Mouse (Mus musculus) kidney, adult 8-10 months (tissue): ENCODE measurements at regions not wholly inside any gene's neighbourhood (a gene's known extent, or its start where the extent isn't known, plus 50 kb on each side); places are given as distances from the start of the nearest gene placed in this dataset.
A peak's percentile ranks its signal among the peaks of the same experiment; 100 is the strongest.

Experiments used
- DNase-seq, 2 experiments: peaks; one replicate each; pipeline ENCODE4 v3.0.0; 2022

- no peak for DNase-seq
Observed at GRCm38 (mm10) chr15:5646673-5647072, 402.7 kb upstream of the Ptger4 start.

DNA sequence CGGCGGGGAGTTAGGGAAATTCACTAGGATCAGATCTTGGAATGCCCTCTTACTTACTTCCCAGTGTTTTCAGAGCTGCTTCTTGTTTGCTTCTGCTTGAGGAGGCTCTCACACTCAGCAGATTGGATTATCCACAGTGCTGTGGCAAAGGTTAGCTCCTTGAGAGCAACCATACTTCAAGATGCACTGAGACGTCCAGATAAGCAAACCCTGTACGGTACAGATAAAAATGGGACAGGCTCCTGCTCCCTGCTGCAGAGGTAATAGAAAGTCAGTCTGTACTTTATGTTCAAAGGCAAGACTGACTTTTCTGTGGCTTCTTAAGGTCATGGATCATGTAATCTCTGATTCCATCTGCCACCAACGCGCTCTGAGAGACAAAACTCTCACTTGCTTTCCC, 414.8 kb upstream of the Ptger4 start:
- DNase-seq: no peak

GRCm38 (mm10) chr15:5660819-5661218, 416.8 kb upstream of the Ptger4 start:
- DNase-seq: peak in 1 of 2 experiments; percentile 2

DNA sequence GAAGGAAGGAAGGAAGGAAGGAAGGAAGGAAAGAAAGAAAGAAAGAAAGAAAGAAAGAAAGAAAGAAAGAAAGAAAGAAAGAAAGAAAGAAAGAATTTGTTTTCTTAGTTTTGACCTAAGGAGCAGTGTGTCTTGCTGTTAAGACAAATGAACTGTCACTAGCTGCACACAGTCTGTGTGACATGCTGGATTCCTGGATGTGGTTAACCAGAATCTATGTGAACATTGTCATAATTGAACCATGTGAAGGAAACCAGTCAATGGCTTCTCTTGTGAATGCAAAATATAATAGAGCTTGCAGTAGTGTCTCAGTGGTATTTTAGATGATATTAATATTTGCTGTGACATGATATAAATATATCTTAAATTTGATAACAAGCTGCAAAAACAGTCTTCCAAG, 427.8 kb upstream of the Ptger4 start:
- no peak for DNase-seq

- no peak for DNase-seq
Observed at GRCm38 (mm10) chr15:5676704-5677103, 432.7 kb upstream of the Ptger4 start.

DNA sequence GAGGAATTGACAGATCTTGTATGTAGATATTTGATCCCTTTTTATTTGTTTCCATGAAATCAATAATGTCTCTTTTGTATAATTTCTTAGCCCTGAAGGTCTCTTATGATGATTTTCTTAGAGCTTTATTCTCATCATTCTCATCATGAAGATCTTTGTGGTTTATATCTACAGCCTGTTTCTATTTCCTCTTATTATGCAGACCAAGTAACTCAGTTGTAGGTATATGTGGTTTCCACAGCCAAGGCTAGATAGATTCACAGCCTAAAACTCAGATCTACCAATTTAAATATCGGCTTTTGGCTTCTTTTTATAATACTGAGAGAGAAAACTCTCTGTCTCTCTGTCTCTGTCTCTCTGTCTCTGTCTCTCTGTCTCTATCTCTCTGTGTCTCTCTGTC, 449.8 kb upstream of the Ptger4 start:
- DNase-seq: no peak

- no peak for DNase-seq
Observed at GRCm38 (mm10) chr15:5695015-5695414, 451.0 kb upstream of the Ptger4 start.

DNA sequence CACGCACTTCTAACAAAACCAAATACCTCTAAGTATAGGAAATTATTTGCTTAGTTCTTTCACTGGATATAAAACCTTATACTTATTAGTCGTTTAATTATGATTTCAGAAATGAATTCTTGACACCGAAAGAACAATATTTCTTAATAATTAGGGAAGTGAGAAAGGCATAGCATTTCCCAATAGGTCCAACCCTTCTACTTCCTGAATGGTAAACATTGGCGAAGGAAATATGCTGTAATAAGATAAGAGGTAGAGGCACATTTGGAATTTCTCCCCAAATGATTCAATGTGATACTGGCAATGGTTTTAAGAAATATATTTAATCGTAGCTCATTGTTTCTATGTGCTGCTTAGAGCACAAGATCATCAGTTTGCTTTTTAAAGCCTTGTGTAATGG, 464.5 kb upstream of the Ptger4 start:
- no peak for DNase-seq

- no peak for DNase-seq
Observed at GRCm38 (mm10) chr15:5740658-5741057, 496.7 kb upstream of the Ptger4 start.

DNA sequence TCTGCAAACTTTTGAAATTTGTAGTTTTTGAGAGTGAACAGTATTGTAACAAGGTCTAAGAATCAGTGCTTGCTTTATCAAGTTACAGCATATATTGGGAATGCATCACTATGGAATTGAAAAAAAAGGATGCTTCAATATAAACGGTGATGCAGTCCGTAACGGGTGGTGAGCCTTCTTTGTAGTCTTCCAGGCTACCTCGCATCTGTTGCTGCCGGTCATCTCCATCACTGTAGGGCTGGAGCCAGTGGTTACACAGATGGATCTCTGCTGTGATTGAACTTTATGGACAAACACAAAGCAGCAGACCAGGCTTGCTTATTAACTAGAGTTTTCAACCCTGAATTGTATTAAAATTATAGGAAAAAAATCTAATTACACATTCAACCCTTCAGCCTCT, 499.9 kb upstream of the Ptger4 start:
- no peak for DNase-seq

DNA sequence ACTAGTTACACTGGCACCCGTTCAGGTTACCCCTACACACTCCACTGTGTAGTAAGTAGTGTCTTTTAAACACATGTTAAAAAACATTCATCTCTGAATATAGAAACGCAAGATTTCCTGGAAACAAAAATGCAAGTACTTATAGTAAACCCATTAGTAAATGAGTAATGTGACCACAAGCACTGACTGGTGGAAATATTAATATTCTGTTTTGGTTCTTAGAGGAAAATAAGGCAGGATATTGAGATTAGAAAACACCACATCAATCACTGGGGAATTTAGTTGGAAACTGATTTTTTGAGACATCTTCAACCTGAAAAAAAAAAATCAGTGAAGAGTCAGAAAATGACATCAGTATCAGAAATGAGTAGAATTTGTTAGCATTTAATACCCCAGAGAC, 514.7 kb upstream of the Ptger4 start:
- no peak for DNase-seq

DNA sequence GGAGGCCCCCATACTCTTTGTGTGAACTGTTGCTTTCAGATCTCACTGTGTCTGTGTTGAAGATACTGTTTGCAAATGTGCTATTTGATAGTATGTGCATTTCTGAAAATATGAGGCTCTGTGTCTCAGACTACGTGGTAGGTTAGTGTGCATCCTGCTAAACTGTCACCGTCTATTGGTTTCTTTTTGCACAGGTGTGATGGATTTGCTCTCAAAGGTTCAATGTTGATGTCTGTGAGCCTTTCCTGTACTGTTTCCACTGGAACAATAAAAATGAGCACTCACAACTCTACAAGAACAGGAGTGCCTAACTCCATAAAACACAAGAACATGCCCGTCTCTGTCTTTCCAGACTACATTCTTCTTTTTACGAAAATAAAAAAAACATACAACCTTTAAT, 518.2 kb upstream of the Ptger4 start:
- DNase-seq: no peak

DNA sequence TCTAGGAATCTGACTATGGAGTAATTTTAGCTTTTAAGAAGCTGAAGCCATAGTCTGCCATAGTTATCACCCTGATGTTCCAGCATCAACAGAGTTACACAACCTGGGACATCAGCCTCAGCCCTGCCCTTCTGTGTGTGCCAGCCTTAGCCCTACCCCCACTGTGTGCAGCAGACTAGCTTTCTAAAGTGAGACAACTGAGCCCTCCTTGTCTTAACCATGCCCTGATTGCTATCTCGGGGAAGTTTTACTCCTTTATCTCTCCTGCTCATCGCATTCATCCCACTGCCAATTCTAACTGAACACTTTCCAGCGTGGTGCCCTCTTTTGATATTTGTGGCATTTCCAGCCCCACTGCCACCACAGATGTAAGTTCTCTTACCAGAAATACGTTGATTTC, 522.5 kb upstream of the Dab2 start:
- DNase-seq: no peak

DNA sequence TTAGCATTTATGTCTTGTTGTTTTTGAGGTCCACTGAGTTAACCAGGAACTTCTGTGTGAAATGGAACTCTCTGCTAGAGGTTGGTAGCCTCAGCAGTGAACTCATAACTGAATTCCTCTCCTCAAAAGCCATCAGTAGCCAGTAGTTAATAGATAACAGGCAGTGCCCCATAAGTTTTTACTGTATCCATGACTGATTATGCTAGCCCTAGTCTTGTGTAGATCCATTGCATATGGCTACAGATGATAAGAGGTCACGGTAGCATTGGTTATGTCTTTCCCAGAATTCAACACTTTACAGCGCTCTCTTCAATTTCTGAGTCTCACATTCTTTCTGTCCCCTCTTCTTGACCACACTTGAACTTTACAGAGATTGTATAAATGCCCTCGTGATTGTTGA, 499.7 kb upstream of the Dab2 start:
- no peak for DNase-seq

DNA sequence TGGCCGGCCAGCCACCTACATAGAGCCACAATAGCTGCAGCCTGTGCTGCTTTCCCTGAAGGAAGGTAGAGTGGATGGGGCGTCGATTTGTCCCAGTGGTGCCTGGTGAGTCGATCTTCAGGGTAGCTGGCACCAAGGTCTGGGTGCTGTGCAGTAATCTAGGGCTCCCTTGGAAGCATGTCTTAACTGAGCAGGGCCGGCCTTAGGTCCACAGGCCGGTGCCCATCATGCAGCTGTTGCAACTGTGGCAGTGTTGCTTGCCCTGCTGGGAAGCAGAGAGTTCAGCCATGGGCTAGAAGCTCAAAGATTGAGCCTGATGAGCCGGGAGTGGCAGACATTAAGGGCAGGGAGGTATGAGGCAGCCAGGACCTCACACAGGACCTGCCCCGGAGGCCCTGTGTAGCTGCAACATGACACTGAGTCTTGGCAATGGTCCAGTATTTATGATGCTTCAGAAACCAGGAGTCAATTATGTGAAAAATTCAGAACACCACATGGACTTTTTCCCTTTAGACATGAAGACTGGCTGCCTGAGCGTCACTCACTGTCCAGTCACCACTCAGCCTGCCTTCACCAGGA, 488.3 kb upstream of the Dab2 start:
- DNase-seq: no peak

- no peak for DNase-seq
Observed at GRCm38 (mm10) chr15:5811958-5812357, 487.6 kb upstream of the Dab2 start.

DNA sequence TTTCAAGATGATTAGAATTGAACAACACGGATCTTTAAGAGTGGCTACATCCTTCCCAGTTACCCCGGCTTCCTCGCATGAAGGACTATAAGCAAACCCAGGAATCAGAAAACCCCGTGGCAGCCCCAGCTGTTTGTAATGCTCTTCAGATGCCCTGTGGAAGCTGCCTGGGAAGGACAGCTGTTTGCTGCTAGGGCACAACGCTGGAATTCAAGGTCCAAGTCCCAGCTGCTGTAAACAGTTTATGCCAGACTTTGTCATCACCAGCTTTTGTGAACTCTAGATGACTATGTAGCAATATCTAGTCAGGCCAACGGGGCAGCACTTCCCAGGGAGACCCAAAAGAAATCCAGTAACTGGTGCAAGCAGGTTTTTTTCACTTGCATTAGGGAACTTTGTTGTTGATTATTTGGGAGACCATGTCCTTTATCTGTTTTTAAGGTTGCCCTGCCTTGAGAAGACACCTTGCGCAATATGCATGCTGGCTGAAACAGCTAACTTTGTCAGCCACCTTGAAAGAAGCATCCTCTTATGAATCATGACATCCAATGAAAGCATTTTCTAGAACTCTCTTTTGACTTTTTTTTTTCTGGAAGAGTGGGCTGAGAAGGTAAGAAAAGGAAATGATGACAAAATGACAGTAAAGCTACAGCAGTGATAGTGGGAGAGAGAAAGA, 481.5 kb upstream of the Dab2 start:
- DNase-seq: no peak

DNA sequence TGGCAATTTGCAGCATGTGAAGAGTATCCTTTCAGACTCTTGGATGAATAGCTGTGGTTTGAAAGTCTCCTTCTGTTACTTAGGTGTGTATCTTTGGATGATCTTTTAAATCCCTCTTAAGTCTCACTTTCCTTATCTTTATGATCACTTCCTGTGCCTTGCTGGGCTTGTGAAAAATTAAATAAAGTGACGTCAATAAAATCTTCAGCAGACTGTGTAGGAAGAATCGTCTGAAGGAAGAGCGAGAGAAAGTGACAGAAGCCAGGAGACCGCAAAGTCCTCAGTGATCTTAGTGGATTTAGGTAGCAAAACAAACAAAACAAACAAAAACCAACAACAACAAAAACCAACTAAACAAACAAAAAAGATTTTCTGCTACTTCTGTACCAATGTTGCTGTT, 459.6 kb upstream of the Dab2 start:
- DNase-seq: no peak

DNA sequence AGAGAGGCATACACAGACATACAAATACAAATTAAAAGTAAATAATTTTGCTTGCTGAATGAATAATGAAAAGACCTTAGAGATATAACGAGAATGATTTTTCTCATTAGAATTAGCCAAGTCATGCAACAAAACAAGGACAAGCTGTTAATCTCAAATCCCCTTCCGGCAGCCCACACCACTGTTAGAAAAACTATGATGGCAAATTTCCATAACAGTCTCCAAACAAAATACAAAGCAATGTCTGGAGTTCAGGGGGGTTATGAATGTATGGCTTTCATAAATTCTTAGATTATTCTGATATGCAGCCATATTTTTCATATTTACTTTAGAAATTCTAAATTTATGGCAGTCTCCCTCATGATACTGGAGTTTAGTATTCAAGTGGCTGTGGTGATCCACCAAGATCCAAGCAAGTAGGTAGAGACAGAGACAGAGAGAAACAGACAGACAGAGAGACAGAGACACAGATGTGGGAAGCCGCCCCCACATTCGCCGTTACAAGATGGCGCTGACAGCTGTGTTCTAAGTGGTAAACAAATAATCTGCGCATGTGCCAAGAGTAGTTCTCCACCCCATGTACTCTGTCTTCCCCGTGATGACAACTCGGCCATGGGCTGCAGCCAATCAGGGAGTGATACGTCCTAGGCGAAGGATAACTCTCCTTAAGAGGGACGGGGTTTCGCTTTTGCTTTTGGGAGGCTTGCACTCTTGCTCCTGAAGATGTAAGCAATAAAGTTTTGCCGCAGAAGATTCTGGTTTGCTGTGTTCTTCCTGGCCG, 458.0 kb upstream of the Dab2 start:
- DNase-seq: peak in 1 of 2 experiments; percentile 1

DNA sequence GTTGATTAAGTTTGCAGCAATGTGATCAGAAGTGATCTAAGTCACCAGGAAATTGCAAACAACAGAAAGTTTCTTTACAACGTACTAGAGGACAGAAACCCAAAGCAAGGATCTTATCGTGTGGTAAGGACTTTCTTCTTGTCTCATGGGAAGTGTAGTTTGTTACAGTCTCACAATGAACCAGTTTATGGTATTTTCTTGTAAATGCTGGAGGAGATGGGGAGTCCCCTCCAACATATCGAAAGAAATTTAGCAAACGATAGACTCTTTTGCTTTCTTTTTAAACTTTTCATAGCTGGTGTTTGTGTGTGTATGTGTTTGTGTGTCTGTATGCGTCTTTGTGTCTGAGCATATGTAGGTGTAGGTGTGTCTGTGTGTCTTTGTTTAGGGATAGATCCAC, 453.0 kb upstream of the Dab2 start:
- no peak for DNase-seq

DNA sequence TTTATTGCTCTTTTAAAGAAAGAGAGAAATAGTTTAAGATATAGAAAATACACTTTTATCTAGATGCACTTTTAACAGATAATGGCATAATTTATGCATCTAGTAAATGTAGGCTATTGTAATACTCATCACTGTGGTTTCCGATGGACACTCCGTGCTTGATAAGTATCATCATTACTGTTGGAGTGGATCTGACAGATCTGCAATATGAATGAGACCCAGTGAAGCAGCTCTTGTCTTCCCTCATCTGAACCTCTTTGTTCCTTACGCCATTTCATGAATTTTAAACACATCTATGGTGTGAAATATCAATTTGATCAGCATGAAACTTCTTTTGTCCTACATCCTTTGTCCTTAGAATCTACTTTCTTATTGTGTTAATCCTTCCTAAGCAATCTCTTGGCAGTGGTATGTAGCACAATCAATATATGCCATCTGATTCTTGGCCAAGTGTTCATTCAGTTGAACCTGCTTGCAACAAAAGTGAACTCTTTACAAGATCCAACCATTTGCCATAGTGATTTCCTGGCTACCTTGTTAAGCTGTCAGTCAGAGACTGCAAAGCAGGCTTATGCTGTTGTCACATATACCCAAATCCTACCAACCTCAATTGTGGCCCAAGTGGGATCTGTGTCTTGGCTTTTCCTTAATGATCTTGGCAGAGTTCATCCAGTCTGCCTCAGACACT, 452.0 kb upstream of the Dab2 start:
- DNase-seq: no peak

DNA sequence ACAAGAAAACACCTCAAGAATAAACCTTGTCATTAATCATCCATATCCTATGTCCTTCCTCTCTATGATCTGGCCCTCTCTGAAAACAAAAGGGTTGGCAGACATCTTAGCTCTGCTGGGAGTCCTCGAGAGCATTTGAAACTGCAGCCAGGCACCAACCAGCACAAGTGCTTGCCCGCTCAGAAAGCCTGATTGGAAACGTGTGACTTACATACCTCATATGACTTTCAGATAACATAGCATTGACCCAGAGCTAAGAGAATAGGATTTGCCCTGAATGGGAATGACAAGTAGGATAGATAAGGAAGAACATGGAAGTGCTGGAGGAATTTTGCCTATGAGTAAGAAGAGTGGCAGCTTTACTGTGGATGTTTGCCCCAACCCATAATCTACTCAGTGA, 447.1 kb upstream of the Dab2 start:
- no peak for DNase-seq

DNA sequence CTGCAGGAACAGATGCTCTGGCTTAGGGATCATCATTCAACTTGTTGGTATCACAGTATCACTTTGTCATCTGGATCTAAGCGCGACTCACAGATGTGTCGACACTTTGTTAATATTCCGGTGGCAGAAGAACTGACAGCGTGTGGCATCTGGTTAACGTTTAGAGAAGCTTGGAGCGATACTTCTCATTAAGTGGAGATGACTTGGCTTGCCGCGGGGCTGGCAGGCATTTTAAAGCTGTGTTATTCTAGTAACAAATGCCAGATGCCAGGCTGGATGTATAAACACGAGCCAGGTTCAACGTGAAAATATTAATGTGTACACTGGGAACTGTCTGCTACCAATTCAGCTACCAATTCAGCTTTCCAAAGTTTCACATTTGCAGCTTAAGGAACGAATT, 430.3 kb upstream of the Dab2 start:
- no peak for DNase-seq

DNA sequence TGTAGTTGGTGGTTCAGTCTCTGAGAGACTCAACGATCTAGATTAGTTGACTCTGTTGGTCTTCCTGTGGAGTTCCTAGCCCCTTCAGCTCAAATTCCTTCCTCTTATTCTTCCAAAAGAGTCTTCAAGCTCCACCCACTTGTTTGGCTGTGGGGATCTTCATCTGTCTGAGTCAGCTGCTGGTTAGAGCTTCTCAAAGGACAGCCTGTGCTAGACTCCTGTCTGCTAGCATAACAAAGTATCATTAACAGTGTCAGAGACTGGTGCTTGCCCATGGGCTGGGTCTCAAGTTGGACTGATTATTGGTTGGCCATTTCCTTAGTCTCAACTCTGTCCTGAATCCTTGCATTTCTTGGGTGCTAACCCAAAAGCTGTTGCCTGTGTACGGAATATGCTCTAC, 429.7 kb upstream of the Dab2 start:
- no peak for DNase-seq
